Comparison of ENCODE assay signal across 13 mouse cellular contexts in the genomic region with DNA sequence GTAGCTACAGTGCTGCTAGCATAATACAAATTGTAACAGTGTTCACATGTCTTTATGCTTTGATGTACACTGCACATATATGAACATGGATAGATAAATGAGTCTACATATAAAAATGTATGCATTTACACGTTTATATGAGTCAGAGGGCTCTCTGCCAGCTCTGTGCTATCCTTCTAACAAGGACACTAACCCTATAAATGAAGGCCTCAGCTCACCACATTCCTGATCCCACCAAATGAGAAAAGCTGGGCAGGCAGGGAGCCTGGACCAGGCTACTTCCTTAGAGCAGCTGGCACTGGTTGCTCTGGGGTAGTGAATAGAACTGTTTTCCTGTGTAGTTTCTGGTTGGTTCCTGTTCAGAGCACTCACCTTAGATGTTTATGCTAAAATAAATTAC.
DNase-seq lines count a peak whose midpoint lies in the region; ATAC-seq and TF ChIP-seq lines count a peak whose summit lies in the region.
"Had no signal": no experiment of that assay in that cellular context is flagged by ENCODE, and none has a peak within 500 bp of the region (broad histone marks: within the 10 kb centered on the region; RNA-seq: fewer than 3 reads in every experiment).

No protein-coding gene starts in this region.

- no peak for TF ChIP-seq POLR2A in cortical plate, adult 2 months (IDR thresholded peaks at IDR 0.05; ENCODE audit: extremely low read depth, insufficient read depth, low read length)

- no peaks in the 10 kb centered on the region for H3K36me3 ChIP-seq in heart, embryonic 11.5 days (ENCODE audit: control insufficient read depth, insufficient read depth, low read length)
- no peaks in the 10 kb centered on the region for H3K36me3 ChIP-seq in kidney, postnatal 0 days (ENCODE audit: insufficient read depth, low read length)
- no peaks in the 10 kb centered on the region for H3K36me3 ChIP-seq in midbrain, postnatal 0 days (ENCODE audit: insufficient read depth, low read length)
- H3K36me3 ChIP-seq: lung, embryonic 15.5 days had no signal

- no peak for TF ChIP-seq CTCF in kidney, postnatal 0 days (IDR thresholded peaks at IDR 0.05; ENCODE audit: low read depth)
- TF ChIP-seq CTCF in cortical plate, adult 2 months (IDR thresholded peaks at IDR 0.05; ENCODE audit: extremely low read depth, insufficient read depth, low read length), result no peak
- no peak for TF ChIP-seq CTCF in midbrain, postnatal 0 days (IDR thresholded peaks at IDR 0.05)

- H3K27ac ChIP-seq in heart, embryonic 11.5 days (ENCODE audit: low read depth, low read length), result peak overlapping the region; percentile 12; the same call in 1 of the 2 replicates
- H3K27ac ChIP-seq in kidney, postnatal 0 days, result peak overlapping the region; percentile 13; the same call in 1 of the 2 replicates
- peak overlapping the region; percentile 63; the same call in 1 of the 2 replicates for H3K27ac ChIP-seq in cortical plate, adult 2 months (ENCODE audit: insufficient read depth, low read length)
- peak overlapping the region; percentile 68 for H3K27ac ChIP-seq in midbrain, postnatal 0 days (ENCODE audit: low read depth, low read length)

- DNase-seq in heart, adult 9 months (ENCODE audit: low spot score in 2 of 2), result no peak
- DNase-seq in kidney, postnatal 0 days (ENCODE audit: low spot score), result no peak
- DNase-seq in kidney, adult 11 months, result no peak
- DNase-seq in midbrain, postnatal 0 days (ENCODE audit: low spot score), result no peak
- no peak for DNase-seq in right cerebral cortex, postnatal 14 days
- DNase-seq: adrenal gland, adult 8-10 months; cerebellum, postnatal 36 days; gastrocnemius, postnatal 14 days; kidney, adult 9 months had no signal

- H3K27me3 ChIP-seq in heart, embryonic 11.5 days (ENCODE audit: control insufficient read depth, insufficient read depth, low read length), result no peaks in the 10 kb centered on the region
- no peaks in the 10 kb centered on the region for H3K27me3 ChIP-seq in kidney, postnatal 0 days (ENCODE audit: insufficient read depth, low read length)
- no peaks in the 10 kb centered on the region for H3K27me3 ChIP-seq in midbrain, postnatal 0 days (ENCODE audit: insufficient read depth, low read length)
- H3K27me3 ChIP-seq: CH12.LX; lung, embryonic 15.5 days had no signal

- peaks cover 18% of the 10 kb centered on the region for H3K4me1 ChIP-seq in heart, embryonic 11.5 days (ENCODE audit: control insufficient read depth, insufficient read depth, low read length)
- 0 out of 2 replicates have a peak, but pooled peaks cover 9% of the 10 kb centered on the region for H3K4me1 ChIP-seq in kidney, postnatal 0 days (replicated peaks; ENCODE audit: insufficient read depth, low read length)
- peaks cover 24% of the 10 kb centered on the region for H3K4me1 ChIP-seq in cortical plate, adult 2 months (ENCODE audit: control insufficient read depth, insufficient read depth, low read length)
- H3K4me1 ChIP-seq in midbrain, postnatal 0 days (ENCODE audit: insufficient read depth, low read length), result peaks cover 14% of the 10 kb centered on the region

- no peaks in the 10 kb centered on the region for H3K9me3 ChIP-seq in heart, embryonic 11.5 days (replicated peaks; ENCODE audit: control insufficient read depth, low read length)
- H3K9me3 ChIP-seq in kidney, postnatal 0 days (replicated peaks; ENCODE audit: low read length), result no peaks in the 10 kb centered on the region
- no peaks in the 10 kb centered on the region for H3K9me3 ChIP-seq in midbrain, postnatal 0 days (ENCODE audit: low read length)
- H3K9me3 ChIP-seq: lung, embryonic 15.5 days had no signal

- H3K9ac ChIP-seq in heart, embryonic 11.5 days (ENCODE audit: low read depth, low read length), result no peak overlapping the region
- no peak overlapping the region for H3K9ac ChIP-seq in kidney, postnatal 0 days (ENCODE audit: low read depth, low read length)
- no peak overlapping the region for H3K9ac ChIP-seq in midbrain, postnatal 0 days (replicated peaks; ENCODE audit: low read length, poor library complexity, severe bottlenecking)
- H3K9ac ChIP-seq: lung, embryonic 15.5 days had no signal

- WGBS in heart, embryonic 11.5 days (ENCODE audit: insufficient replicate concordance), result 56% methylated on average over 1 of the region's 1 CpGs
- WGBS in kidney, postnatal 0 days, result 36% methylated on average over 1 of the region's 1 CpGs
- 66% methylated on average over 1 of the region's 1 CpGs for WGBS in midbrain, postnatal 0 days

- ATAC-seq in heart, embryonic 11.5 days (replicated peaks; ENCODE audit: insufficient number of reproducible peaks, low FRiP score, low TSS enrichment), result no peak
- no peak for ATAC-seq in kidney, postnatal 0 days (replicated peaks; ENCODE audit: low FRiP score, low read depth)
- ATAC-seq in midbrain, postnatal 0 days (ENCODE audit: low FRiP score), result no peak

- no peak overlapping the region; the same call in 1 of the 2 replicates for H3K4me2 ChIP-seq in heart, embryonic 11.5 days
- no peak overlapping the region for H3K4me2 ChIP-seq in kidney, postnatal 0 days (ENCODE audit: low read length)
- no peak overlapping the region for H3K4me2 ChIP-seq in midbrain, postnatal 0 days (ENCODE audit: low read depth, low read length, poor library complexity, severe bottlenecking)
- H3K4me2 ChIP-seq: lung, embryonic 15.5 days had no signal

- no peak overlapping the region for H3K4me3 ChIP-seq in heart, embryonic 11.5 days (ENCODE audit: low read depth, low read length)
- H3K4me3 ChIP-seq in kidney, postnatal 0 days (replicated peaks; ENCODE audit: low read depth, low read length), result no peak overlapping the region
- H3K4me3 ChIP-seq in cortical plate, adult 2 months (ENCODE audit: insufficient read depth, low read length), result no peak overlapping the region
- H3K4me3 ChIP-seq in midbrain, postnatal 0 days (ENCODE audit: low read depth, low read length), result no peak overlapping the region
- H3K4me3 ChIP-seq: lung, embryonic 15.5 days had no signal

Comparison
In these comparisons a context has a peak if more than half of its experiments do, and no peak if none do; other contexts are left out.
1. H3K27ac ChIP-seq: peak in every context shown above with its lines; median percentile 68 in midbrain, postnatal 0 days; 63 in cortical plate, adult 2 months; 13 in kidney, postnatal 0 days; 12 in heart, embryonic 11.5 days.